ENCODE assay signal across 10 mouse cellular contexts in genomic region chr4:109052282-109052681, GRCm38 (mm10). TPM values are rescaled to one million over a fixed set of nuclear protein-coding genes. Genes with fewer than 3 reads are reported as not detected.
DNase-seq lines count a peak whose midpoint lies in the region; ATAC-seq and TF ChIP-seq lines count a peak whose summit lies in the region.
"Had no signal": no experiment of that assay in that cellular context is flagged by ENCODE, and none has a peak within 500 bp of the region (broad histone marks: within the 10 kb centered on the region; RNA-seq: fewer than 3 reads in every experiment).

No protein-coding gene starts in this region.

- no peak overlapping the region for H3K4me2 ChIP-seq in kidney, embryonic 15.5 days
- peak overlapping the region; percentile 8; the same call in 1 of the 2 replicates for H3K4me2 ChIP-seq in liver, embryonic 12.5 days

- 60% methylated on average over 1 of the region's 1 CpGs for whole genome bisulfite sequencing in kidney, embryonic 15.5 days
- WGBS in liver, embryonic 12.5 days (ENCODE audit: insufficient replicate concordance), result 71% methylated on average over 1 of the region's 1 CpGs

- TF ChIP-seq CTCF in brain, embryonic 14.5 days (IDR thresholded peaks at IDR 0.05; ENCODE audit: borderline replicate concordance, extremely low read depth, insufficient read depth, insufficient read length), result no peak

- no peak for DNase-seq in kidney, postnatal 4 days
- peak; percentile 41 for DNase-seq in NIH3T3 (ENCODE audit: low read depth)
- peak; percentile 35 for DNase-seq in brain, embryonic 14.5 days (ENCODE audit: low read depth)
- no peak for DNase-seq in testis, postnatal 14 days (ENCODE audit: low spot score)
- DNase-seq in cerebellum, adult 9-10 months, result no peak
- DNase-seq: cerebellum, adult 2 months; gastrocnemius, postnatal 14 days; kidney, postnatal 14 days had no signal

- no peak for TF ChIP-seq POLR2A in brain, embryonic 14.5 days (IDR thresholded peaks at IDR 0.05; ENCODE audit: borderline replicate concordance, extremely low read depth, insufficient read depth, insufficient read length, poor library complexity, severe bottlenecking)

- H3K9me3 ChIP-seq in kidney, embryonic 15.5 days (replicated peaks), result no peaks in the 10 kb centered on the region
- H3K9me3 ChIP-seq in liver, embryonic 12.5 days (replicated peaks), result no peaks in the 10 kb centered on the region

- H3K4me3 ChIP-seq in kidney, embryonic 15.5 days (replicated peaks), result no peak overlapping the region
- no peak overlapping the region for H3K4me3 ChIP-seq in liver, embryonic 12.5 days

- H3K27ac ChIP-seq in kidney, embryonic 15.5 days, result 0 out of 2 replicates have a peak overlapping the region, but pooled peaks have one; percentile 18
- H3K27ac ChIP-seq in liver, embryonic 12.5 days, result peak overlapping the region; percentile 47

- H3K9ac ChIP-seq in kidney, embryonic 15.5 days, result no peak overlapping the region
- no peak overlapping the region for H3K9ac ChIP-seq in liver, embryonic 12.5 days

- H3K36me3 ChIP-seq in kidney, embryonic 15.5 days, result peaks cover 85% of the 10 kb centered on the region
- peaks cover 90% of the 10 kb centered on the region for H3K36me3 ChIP-seq in liver, embryonic 12.5 days

- no peak for ATAC-seq in kidney, embryonic 15.5 days (replicated peaks; ENCODE audit: low FRiP score)
- ATAC-seq in liver, embryonic 12.5 days, result peak; percentile 45

- peaks cover 4% of the 10 kb centered on the region for H3K4me1 ChIP-seq in kidney, embryonic 15.5 days
- peaks cover 3% of the 10 kb centered on the region; the same call in 1 of the 2 replicates for H3K4me1 ChIP-seq in liver, embryonic 12.5 days

- H3K27me3 ChIP-seq in kidney, embryonic 15.5 days, result no peaks in the 10 kb centered on the region
- H3K27me3 ChIP-seq in liver, embryonic 12.5 days (replicated peaks), result no peaks in the 10 kb centered on the region

RNA-seq across cellular contexts. Expression of gene Nrd1, which starts 51.8 kb away (rescaled TPM):
- polyA plus RNA-seq in kidney, embryonic 15.5 days (2015; fragmentation: Nextera tagmentation; extraction: Ambion mirVana), result 65.9 and 71.8 TPM in 2 replicates
- 102 and 130 TPM in 2 replicates for polyA plus RNA-seq in brain, embryonic 14.5 days (2012; rRNA removed)
- 55.3 and 56.0 TPM in 2 replicates for polyA plus RNA-seq in liver, embryonic 12.5 days (2016; fragmentation: Nextera tagmentation; extraction: Ambion mirVana)

Comparison
In these comparisons a context has a peak if more than half of its experiments do, and no peak if none do; other contexts are left out.
1. DNase-seq: peak in NIH3T3 (single experiment) and brain, embryonic 14.5 days (single experiment); none in kidney, postnatal 4 days (0 of 2), testis, postnatal 14 days (single experiment) and cerebellum, adult 9-10 months (single experiment).